Mouse (Mus musculus) ES-E14 (cell line): ENCODE measurements around the gene Arf5.

ENCODE experiments used
- CHD2 ChIP-seq: IDR thresholded peaks from 2 replicates; pipeline ENCODE4 v1.6.1; 2014; ENCODE audit warnings: mild to moderate bottlenecking, low read depth, low read length, inconsistent platforms
- ZNF384 ChIP-seq: IDR thresholded peaks from 2 replicates; pipeline ENCODE4 v1.6.1; 2012; ENCODE audit warnings: low read depth, low read length, inconsistent platforms

DNA sequence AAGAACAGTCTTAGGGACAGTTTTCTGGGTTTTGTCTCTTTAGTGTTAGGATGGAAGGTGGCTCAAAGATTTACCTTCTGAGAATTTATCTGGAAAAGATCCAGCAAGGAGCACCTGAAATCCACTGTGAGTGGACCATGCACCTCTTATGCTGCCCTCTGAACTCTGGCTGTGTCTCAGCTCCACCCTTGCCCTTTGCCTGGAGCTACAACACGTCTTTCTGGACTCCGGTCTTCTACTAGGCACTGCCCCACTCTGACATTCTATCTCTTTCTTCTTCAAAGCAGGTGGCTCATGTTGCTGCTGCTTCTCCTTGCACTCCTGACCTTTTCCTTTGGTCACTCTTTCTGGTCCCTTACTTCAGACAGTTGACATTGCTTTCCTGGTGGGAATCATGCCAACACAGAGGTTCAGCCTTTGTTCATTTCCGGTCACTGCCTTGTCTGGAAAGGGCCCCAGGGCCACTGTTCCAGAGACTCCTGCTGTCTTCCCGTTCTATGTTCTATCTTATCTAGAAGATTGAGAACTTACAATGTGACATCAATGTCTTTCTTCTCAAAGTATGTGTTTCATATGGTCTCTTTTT lies 46.8 kb downstream of the Arf5 start:
- TF ChIP-seq ZNF384 (no peak), CHD2 (no peak)
